Mouse (Mus musculus) embryonic facial prominence, embryonic 13.5 days (tissue): ENCODE data around the gene B830017H08Rik. TPM values are rescaled to one million over a fixed set of nuclear protein-coding genes. Genes with fewer than 3 reads are reported as not detected.

Experiments
- ATAC-seq: fragments of 200-750 bp; cut with Nextera tagmentation; 2 replicates; pipeline ENCODE4 v1.8.0; 2017; ENCODE audit warnings: low read depth; ENCODE audit not compliant: insufficient number of reproducible peaks, insufficient read depth, low FRiP score, low TSS enrichment
- H3K27ac ChIP-seq: fragments of 300-500 bp; sonication (generic); 2 replicates; pipeline ENCODE4 v1.5.1; 2015; ENCODE audit warnings: moderate library complexity, mild to moderate bottlenecking, inconsistent platforms
- H3K27me3 ChIP-seq: fragments of 300-500 bp; sonication (generic); 2 replicates; pipeline ENCODE4 v1.6.1; 2015; ENCODE audit warnings: mild to moderate bottlenecking, inconsistent platforms
- H3K36me3 ChIP-seq: fragments of 300-500 bp; sonication (generic); 2 replicates; pipeline ENCODE4 v1.6.1; 2015; ENCODE audit warnings: mild to moderate bottlenecking, inconsistent platforms
- H3K4me1 ChIP-seq: fragments of 300-500 bp; sonication (generic); 2 replicates; pipeline ENCODE4 v1.6.1; 2015; ENCODE audit warnings: inconsistent platforms
- H3K4me2 ChIP-seq: fragments of 300-500 bp; sonication (generic); 2 replicates; pipeline ENCODE4 v1.6.1; 2015; ENCODE audit warnings: moderate library complexity, mild to moderate bottlenecking, inconsistent platforms
- H3K4me3 ChIP-seq: fragments of 300-500 bp; sonication (generic); 2 replicates; pipeline ENCODE4 v1.5.1; 2015; ENCODE audit warnings: mild to moderate bottlenecking, inconsistent platforms
- H3K9ac ChIP-seq: fragments of 300-500 bp; sonication (generic); 2 replicates; pipeline ENCODE4 v1.6.1; 2015; ENCODE audit warnings: mild to moderate bottlenecking, inconsistent platforms
- H3K9me3 ChIP-seq: fragments of 300-500 bp; sonication (generic); 2 replicates; pipeline ENCODE4 v1.6.1; 2016; ENCODE audit warnings: inconsistent platforms
- WGBS: fragments of 180-500 bp; shearing (Covaris S2); methylation state at CpG from one replicate; pipeline ENCODE4 v1.1.7; 2015; ENCODE audit warnings: mixed read lengths; 5-methylcytosine and 5-hydroxymethylcytosine counted together
- polyA plus RNA-seq: library from polyadenylated mRNA; unstranded; fragments of >200 nt; fragmentation: Nextera tagmentation; extraction: Ambion mirVana; gene quantifications from 2 replicates; pipeline ENCODE4 v1.2.1, GENCODE M21; 2015

The B830017H08Rik gene
- polyA plus RNA-seq, 1 experiment from 2014 or later, result 0.45 TPM

DNA sequence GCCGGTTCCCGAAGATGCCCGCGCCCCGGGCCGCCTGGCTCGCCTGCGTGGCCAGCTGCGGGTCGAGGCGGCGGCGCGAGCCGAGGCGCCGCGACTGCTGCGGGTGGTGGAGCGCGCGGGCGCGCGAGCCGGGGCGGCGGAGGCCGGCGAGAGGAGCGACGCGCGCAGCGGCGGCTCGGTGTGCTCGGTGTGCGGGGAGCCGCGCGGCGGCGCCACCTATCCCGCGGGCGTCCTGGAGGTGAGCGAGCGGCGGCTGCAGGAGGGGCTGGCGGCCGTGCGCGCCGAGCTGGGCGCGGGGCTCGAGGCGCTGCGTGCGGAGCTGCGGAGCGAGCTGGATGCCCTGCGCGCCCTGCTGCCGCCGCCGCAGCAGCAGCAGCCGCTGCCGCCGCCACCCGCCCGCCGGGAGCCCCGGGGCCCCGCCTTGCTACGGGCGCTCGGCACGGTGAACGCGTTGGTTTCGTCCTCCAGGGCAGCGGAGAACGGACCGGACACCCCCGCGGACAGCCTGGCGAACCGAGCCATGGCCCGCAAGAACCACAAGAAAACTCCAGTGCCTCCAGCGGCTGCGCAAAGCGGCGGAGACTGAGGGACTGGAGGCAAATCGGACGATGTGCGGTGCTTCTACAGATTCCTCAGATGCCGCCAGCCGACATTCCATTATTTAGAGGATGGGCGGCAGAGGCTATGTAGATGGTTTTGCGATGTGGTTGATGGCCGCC is 919 bp downstream of the B830017H08Rik start:
- Histone ChIP-seq H3K27me3 (peaks cover 89% of the 10 kb centered on the region), H3K4me2 (peak overlapping the region; percentile 98), H3K36me3 (0 out of 2 replicates have a peak, but pooled peaks cover 4% of the 10 kb centered on the region), H3K4me3 (peak overlapping the region; percentile 65), H3K4me1 (peaks cover 23% of the 10 kb centered on the region; the same call in 1 of the 2 replicates), H3K27ac (no peak overlapping the region), H3K9ac (peak overlapping the region; percentile 78), H3K9me3 (no peaks in the 10 kb centered on the region)
- peak; percentile 26; the same call in 1 of the 2 replicates for ATAC-seq
- WGBS, result under 1% methylated on average over 81 of the region's 103 CpGs

DNA sequence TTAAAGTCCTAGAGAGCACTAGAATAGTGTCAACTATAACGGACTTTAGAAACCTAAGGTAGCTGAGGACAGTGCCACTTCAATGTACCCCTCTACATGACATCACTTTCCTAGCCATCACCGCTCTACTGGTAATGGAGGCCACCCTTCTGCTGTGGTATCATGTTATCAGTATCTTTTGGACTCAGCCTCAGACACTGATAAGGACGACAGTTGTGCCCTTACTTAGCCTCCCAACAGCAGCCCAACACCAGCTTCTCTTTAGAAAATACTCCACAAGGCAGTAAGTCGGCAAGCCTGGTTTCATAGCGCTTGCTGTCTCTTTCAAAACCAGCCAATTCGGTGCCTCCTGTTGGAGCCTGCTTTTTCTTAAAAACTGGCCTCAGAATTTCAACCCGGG is 1.6 kb downstream of the B830017H08Rik start:
- peaks cover 23% of the 10 kb centered on the region; the same call in 1 of the 2 replicates for H3K4me1 ChIP-seq
- peak overlapping the region; percentile 98 for H3K4me2 ChIP-seq
- H3K27ac ChIP-seq, result no peak overlapping the region
- peak overlapping the region; percentile 65 for H3K4me3 ChIP-seq
- H3K9ac ChIP-seq, result peak overlapping the region; percentile 78
- H3K36me3 ChIP-seq, result 0 out of 2 replicates have a peak, but pooled peaks cover 5% of the 10 kb centered on the region
- no peaks in the 10 kb centered on the region for H3K9me3 ChIP-seq
- ATAC-seq, result no peak
- peaks cover 85% of the 10 kb centered on the region for H3K27me3 ChIP-seq
- 46% methylated on average over 7 of the region's 7 CpGs for WGBS

GRCm38 (mm10) chr16:17835481-17835880 is 2.6 kb downstream of the B830017H08Rik start:
- H3K9me3 ChIP-seq, result no peaks in the 10 kb centered on the region
- peaks cover 23% of the 10 kb centered on the region; the same call in 1 of the 2 replicates for H3K4me1 ChIP-seq
- no peak overlapping the region for H3K4me3 ChIP-seq
- H3K9ac ChIP-seq, result no peak overlapping the region
- peaks cover 11% of the 10 kb centered on the region; the same call in 1 of the 2 replicates for H3K36me3 ChIP-seq
- no peak overlapping the region for H3K4me2 ChIP-seq
- H3K27me3 ChIP-seq, result peaks cover 75% of the 10 kb centered on the region
- WGBS, result 53% methylated on average over 13 of the region's 13 CpGs
- H3K27ac ChIP-seq, result no peak overlapping the region
- no peak for ATAC-seq

DNA sequence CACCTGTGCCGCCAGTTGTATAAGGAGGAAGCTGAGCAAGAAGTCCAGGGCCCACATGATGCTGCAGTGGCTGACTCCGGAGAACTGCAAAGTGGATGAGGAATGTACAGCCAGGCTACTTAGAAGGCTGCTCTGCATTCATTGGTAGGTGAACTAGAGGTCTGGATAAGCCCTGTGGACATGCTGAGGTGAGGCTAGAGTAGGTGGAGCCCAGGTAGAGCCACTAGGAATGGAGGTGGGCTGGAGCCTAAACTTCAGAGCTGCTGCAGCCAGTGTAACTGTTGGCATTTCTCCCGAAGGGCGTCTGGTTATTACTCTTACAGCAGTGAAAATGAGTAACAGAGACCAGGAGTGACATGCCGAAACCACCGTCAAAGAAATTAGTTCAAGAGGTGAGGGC is 5.1 kb downstream of the B830017H08Rik start, which contains the start of gene Car15:
Gene Car15, minus strand, starts transcription at position 314 of the 400 bp plus-strand sequence.
- H3K27me3 ChIP-seq, result peaks cover 50% of the 10 kb centered on the region
- peaks cover 10% of the 10 kb centered on the region; the same call in 1 of the 2 replicates for H3K4me1 ChIP-seq
- H3K9ac ChIP-seq, result no peak within 1 kb of the TSS
- no peak within 1 kb of the TSS for H3K4me2 ChIP-seq
- no peaks in the 10 kb centered on the region for H3K9me3 ChIP-seq
- H3K4me3 ChIP-seq, result no peak within 1 kb of the TSS
- peaks cover 36% of the 10 kb centered on the region for H3K36me3 ChIP-seq
- WGBS, result 68% methylated on average over 6 of the region's 6 CpGs
- ATAC-seq, result no peak
- no peak within 1 kb of the TSS for H3K27ac ChIP-seq

GRCm38 (mm10) chr16:17839976-17840375 is 7.1 kb downstream of the B830017H08Rik start:
- ATAC-seq, result no peak
- Histone ChIP-seq H3K36me3 (peaks cover 56% of the 10 kb centered on the region), H3K4me1 (no peaks in the 10 kb centered on the region), H3K27ac (no peak overlapping the region), H3K27me3 (peaks cover 31% of the 10 kb centered on the region), H3K4me3 (no peak overlapping the region), H3K9me3 (no peaks in the 10 kb centered on the region), H3K4me2 (no peak overlapping the region), H3K9ac (no peak overlapping the region)
- WGBS, result 81% methylated on average over 4 of the region's 4 CpGs

DNA sequence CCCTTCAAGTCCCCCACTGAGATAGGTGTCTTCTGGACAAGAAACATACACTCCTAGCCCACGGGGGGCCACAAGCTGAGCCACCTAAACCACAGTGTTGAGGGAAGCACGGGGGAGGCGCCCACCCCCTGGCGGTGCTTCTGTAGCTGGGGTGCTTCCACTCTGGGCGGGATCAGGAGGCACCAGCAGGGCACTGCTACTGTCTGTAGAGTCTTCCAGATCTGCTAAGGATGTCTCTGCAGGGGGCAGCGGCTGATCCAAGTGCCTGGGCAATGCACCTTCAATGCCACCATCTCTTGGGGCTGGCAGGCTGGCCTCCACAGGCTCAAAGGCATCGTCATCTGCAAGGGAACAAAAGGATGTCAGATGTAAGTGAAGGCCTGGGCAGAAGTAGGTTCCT is 9.5 kb downstream of the B830017H08Rik start:
- H3K4me3 ChIP-seq, result no peak overlapping the region
- no peaks in the 10 kb centered on the region for H3K9me3 ChIP-seq
- no peak overlapping the region for H3K4me2 ChIP-seq
- no peak for ATAC-seq
- H3K27me3 ChIP-seq, result peaks cover 6% of the 10 kb centered on the region
- H3K4me1 ChIP-seq, result no peaks in the 10 kb centered on the region
- peaks cover 80% of the 10 kb centered on the region for H3K36me3 ChIP-seq
- H3K9ac ChIP-seq, result no peak overlapping the region
- WGBS, result 90% methylated on average over 7 of the region's 7 CpGs
- H3K27ac ChIP-seq, result no peak overlapping the region

DNA sequence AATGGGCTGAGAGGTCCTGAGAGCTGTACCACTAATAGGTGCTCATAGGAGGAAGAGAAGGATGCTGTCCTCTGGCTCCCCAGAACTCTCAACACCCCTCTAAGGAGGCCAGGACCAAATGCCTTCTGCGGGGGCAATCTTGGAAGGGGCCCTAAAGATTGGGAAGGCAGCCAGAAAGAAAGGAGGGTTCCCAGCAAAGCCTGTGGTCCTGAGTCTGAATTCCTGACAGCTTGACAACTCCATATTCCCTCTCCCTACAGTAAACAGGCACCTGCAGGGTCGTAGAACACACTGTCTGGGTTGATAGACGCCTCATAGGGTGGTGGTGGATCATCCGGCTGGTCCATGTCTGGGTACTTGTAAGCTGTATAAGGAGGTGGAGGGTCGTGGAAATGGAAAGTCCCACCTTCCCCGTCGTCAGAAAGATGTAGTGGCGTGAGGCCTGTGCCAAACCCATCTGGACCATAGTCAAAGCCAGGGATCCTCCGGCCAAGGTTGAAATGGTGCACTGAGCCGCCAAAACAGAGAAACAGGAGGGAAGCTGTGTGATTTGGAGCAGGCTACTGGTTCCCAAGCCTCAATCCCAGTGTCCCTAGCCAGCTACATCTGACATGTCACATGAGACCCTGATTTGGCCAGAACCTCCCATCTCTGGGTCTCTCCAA is 10.9 kb downstream of the B830017H08Rik start:
- Histone ChIP-seq H3K9me3 (no peaks in the 10 kb centered on the region), H3K4me1 (no peaks in the 10 kb centered on the region), H3K4me3 (no peak overlapping the region), H3K27ac (no peak overlapping the region), H3K4me2 (no peak overlapping the region), H3K27me3 (no peaks in the 10 kb centered on the region), H3K9ac (no peak overlapping the region), H3K36me3 (peaks cover 90% of the 10 kb centered on the region)
- WGBS, result 90% methylated on average over 10 of the region's 10 CpGs
- no peak for ATAC-seq

GRCm38 (mm10) chr16:17848431-17848830 is 15.5 kb downstream of the B830017H08Rik start:
- no peaks in the 10 kb centered on the region for H3K4me1 ChIP-seq
- H3K4me2 ChIP-seq, result no peak overlapping the region
- H3K4me3 ChIP-seq, result no peak overlapping the region
- no peak overlapping the region for H3K9ac ChIP-seq
- H3K9me3 ChIP-seq, result no peaks in the 10 kb centered on the region
- no peaks in the 10 kb centered on the region for H3K27me3 ChIP-seq
- peaks cover 94% of the 10 kb centered on the region for H3K36me3 ChIP-seq
- ATAC-seq, result no peak
- WGBS, result 97% methylated on average over 6 of the region's 6 CpGs
- no peak overlapping the region for H3K27ac ChIP-seq

- no peak overlapping the region for H3K27ac ChIP-seq
- no peaks in the 10 kb centered on the region for H3K9me3 ChIP-seq
- peaks cover 92% of the 10 kb centered on the region for H3K36me3 ChIP-seq
- no peak for ATAC-seq
- no peak overlapping the region for H3K4me3 ChIP-seq
- H3K4me2 ChIP-seq, result no peak overlapping the region
- H3K27me3 ChIP-seq, result no peaks in the 10 kb centered on the region
- no peaks in the 10 kb centered on the region for H3K4me1 ChIP-seq
- H3K9ac ChIP-seq, result no peak overlapping the region
- 27% methylated on average over 1 of the region's 1 CpGs for WGBS
These were observed 16.0 kb downstream of the B830017H08Rik start for GRCm38 (mm10) chr16:17848928-17849327.

DNA sequence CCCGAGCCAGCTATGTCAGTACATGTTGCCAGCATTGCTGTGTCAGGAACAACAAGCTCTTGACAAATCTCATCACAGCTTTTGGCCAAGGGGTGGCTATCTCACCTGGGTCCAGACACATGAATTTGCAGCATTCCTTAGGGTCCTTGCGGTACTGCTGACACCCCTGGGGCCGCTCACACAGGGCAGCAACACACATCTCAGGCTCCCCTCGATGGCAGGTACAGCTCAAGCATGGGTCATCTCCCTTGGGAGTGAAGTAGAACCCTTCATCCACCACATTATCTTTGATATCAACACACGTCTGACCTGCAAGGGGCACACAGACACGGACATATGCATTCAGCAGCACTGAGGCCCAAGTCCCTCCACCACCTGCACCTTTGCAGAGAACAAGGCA is 16.6 kb downstream of the B830017H08Rik start:
- Histone ChIP-seq H3K27me3 (no peaks in the 10 kb centered on the region), H3K4me2 (no peak overlapping the region), H3K9ac (no peak overlapping the region), H3K4me1 (no peaks in the 10 kb centered on the region), H3K36me3 (peaks cover 92% of the 10 kb centered on the region), H3K4me3 (no peak overlapping the region), H3K27ac (no peak overlapping the region), H3K9me3 (no peaks in the 10 kb centered on the region)
- no peak for ATAC-seq
- WGBS, result 83% methylated on average over 6 of the region's 6 CpGs

DNA sequence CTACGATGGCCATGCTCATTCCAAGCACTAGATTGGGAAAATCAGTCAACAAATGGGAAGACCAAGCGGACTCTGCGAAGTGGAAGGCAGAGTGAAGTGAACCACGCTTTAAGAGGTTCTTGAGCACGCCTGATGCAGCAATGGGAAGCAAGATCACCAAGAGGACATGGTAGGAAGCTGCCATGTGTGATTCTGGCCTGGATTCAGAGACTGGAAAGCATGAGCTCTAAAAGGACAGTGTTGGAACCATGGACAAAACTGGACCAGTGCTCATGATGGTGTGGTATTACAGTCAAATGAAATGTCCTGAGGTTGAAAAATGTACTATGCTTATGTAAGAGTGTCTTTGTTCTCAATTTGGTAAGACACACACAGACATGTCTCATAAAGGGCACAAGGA is 18.4 kb downstream of the B830017H08Rik start:
- Histone ChIP-seq H3K9ac (no peak overlapping the region), H3K36me3 (peaks cover 89% of the 10 kb centered on the region), H3K4me3 (no peak overlapping the region), H3K4me2 (no peak overlapping the region), H3K9me3 (no peaks in the 10 kb centered on the region), H3K27me3 (no peaks in the 10 kb centered on the region), H3K4me1 (no peaks in the 10 kb centered on the region), H3K27ac (no peak overlapping the region)
- 96% methylated on average over 5 of the region's 5 CpGs for WGBS
- ATAC-seq, result no peak

GRCm38 (mm10) chr16:17851860-17852259 is 18.9 kb downstream of the B830017H08Rik start:
- Histone ChIP-seq H3K27me3 (no peaks in the 10 kb centered on the region), H3K4me2 (no peak overlapping the region), H3K9me3 (no peaks in the 10 kb centered on the region), H3K4me3 (no peak overlapping the region), H3K36me3 (peaks cover 89% of the 10 kb centered on the region), H3K27ac (no peak overlapping the region), H3K9ac (no peak overlapping the region), H3K4me1 (no peaks in the 10 kb centered on the region)
- ATAC-seq, result no peak
- 93% methylated on average over 1 of the region's 1 CpGs for WGBS
